Comparison of ENCODE assay signal across 10 mouse cellular contexts in genomic region chr1:64060699-64061454, GRCm38 (mm10).
DNase-seq lines count a peak whose midpoint lies in the region; ATAC-seq lines count a peak whose summit lies in the region.
"Had no signal": no experiment of that assay in that cellular context is flagged by ENCODE, and none has a peak within 500 bp of the region (broad histone marks: within the 10 kb centered on the region; RNA-seq: fewer than 3 reads in every experiment).

No protein-coding gene starts in this region.

- H3K9ac ChIP-seq in heart, embryonic 13.5 days = peak overlapping the region; percentile 48
- H3K9ac ChIP-seq in embryonic facial prominence, embryonic 13.5 days = no peak overlapping the region
- H3K9ac ChIP-seq in limb, embryonic 13.5 days = no peak overlapping the region

- peak overlapping the region; percentile 4; the same call in 1 of the 2 replicates for H3K4me2 ChIP-seq in heart, embryonic 13.5 days
- peak overlapping the region; percentile 3; the same call in 1 of the 2 replicates for H3K4me2 ChIP-seq in embryonic facial prominence, embryonic 13.5 days
- 0 out of 2 replicates have a peak overlapping the region, but pooled peaks have one; percentile 19 for H3K4me2 ChIP-seq in limb, embryonic 13.5 days (replicated peaks)

- intact Hi-C loops in heart, postnatal 25 days (cut with DNase I) = no loop called here

- no peak for DNase-seq in heart, postnatal 25 days (ENCODE audit: low spot score)
- DNase-seq in ES-CJ7 (ENCODE audit: low read depth, low spot score) = peak; percentile 17
- no peak for DNase-seq in c-Kit-positive CD71-positive TER-119-positive erythroid progenitor cells, embryonic 14.5 days (ENCODE audit: low spot score)
- no peak for DNase-seq in lung, postnatal 14 days
- no peak for DNase-seq in layer of hippocampus, postnatal 10 days (ENCODE audit: low spot score in 2 of 2)
- DNase-seq: cerebellum, postnatal 36 days had no signal

- peaks cover 19% of the 10 kb centered on the region for H3K36me3 ChIP-seq in heart, embryonic 13.5 days
- H3K36me3 ChIP-seq in embryonic facial prominence, embryonic 13.5 days = no peaks in the 10 kb centered on the region
- peaks cover 5% of the 10 kb centered on the region; the same call in 1 of the 2 replicates for H3K36me3 ChIP-seq in limb, embryonic 13.5 days

- WGBS in heart, embryonic 13.5 days = 50% methylated on average over 9 of the region's 9 CpGs
- WGBS in embryonic facial prominence, embryonic 13.5 days = 39% methylated on average over 9 of the region's 9 CpGs
- WGBS in limb, embryonic 13.5 days = 29% methylated on average over 9 of the region's 9 CpGs

- no peak overlapping the region; the same call in 1 of the 2 replicates for H3K27ac ChIP-seq in heart, embryonic 13.5 days (replicated peaks)
- no peak overlapping the region for H3K27ac ChIP-seq in embryonic facial prominence, embryonic 13.5 days
- H3K27ac ChIP-seq in limb, embryonic 13.5 days = no peak overlapping the region
- H3K27ac ChIP-seq: macrophage had no signal

- no peak for ATAC-seq in heart, embryonic 13.5 days (ENCODE audit: extremely low read depth, insufficient number of reproducible peaks, low FRiP score, low TSS enrichment)
- ATAC-seq in embryonic facial prominence, embryonic 13.5 days (ENCODE audit: insufficient number of reproducible peaks, insufficient read depth, low FRiP score, low TSS enrichment, low read depth) = no peak
- peak; percentile 59; the same call in 1 of the 2 replicates for ATAC-seq in limb, embryonic 13.5 days (ENCODE audit: low FRiP score, low read depth)

- peaks cover 20% of the 10 kb centered on the region for H3K4me1 ChIP-seq in heart, embryonic 13.5 days
- peaks cover 18% of the 10 kb centered on the region for H3K4me1 ChIP-seq in embryonic facial prominence, embryonic 13.5 days
- H3K4me1 ChIP-seq in limb, embryonic 13.5 days = peaks cover 22% of the 10 kb centered on the region

- H3K9me3 ChIP-seq in heart, embryonic 13.5 days = no peaks in the 10 kb centered on the region
- H3K9me3 ChIP-seq in embryonic facial prominence, embryonic 13.5 days = no peaks in the 10 kb centered on the region
- no peaks in the 10 kb centered on the region for H3K9me3 ChIP-seq in limb, embryonic 13.5 days

- H3K4me3 ChIP-seq in heart, embryonic 13.5 days = no peak overlapping the region
- H3K4me3 ChIP-seq in embryonic facial prominence, embryonic 13.5 days = no peak overlapping the region
- no peak overlapping the region for H3K4me3 ChIP-seq in limb, embryonic 13.5 days

- no peaks in the 10 kb centered on the region for H3K27me3 ChIP-seq in heart, embryonic 13.5 days (replicated peaks)
- no peaks in the 10 kb centered on the region for H3K27me3 ChIP-seq in embryonic facial prominence, embryonic 13.5 days
- peaks cover 6% of the 10 kb centered on the region; the same call in 1 of the 2 replicates for H3K27me3 ChIP-seq in limb, embryonic 13.5 days
